Mouse (Mus musculus) G1E (cell line): Measurements from ENCODE around the gene Zfp503.

ENCODE experiments used
- CTCF ChIP-seq: IDR thresholded peaks from 2 replicates; pipeline ENCODE4 v1.5.1; 2012; ENCODE audit warnings: low read depth, low read length, inconsistent platforms, mixed read lengths
- GATA1 ChIP-seq: IDR thresholded peaks from 2 replicates; pipeline ENCODE4 v1.6.1; 2012; ENCODE audit warnings: borderline replicate concordance, low read length, inconsistent platforms, mixed read lengths

- TF ChIP-seq CTCF, result no peak
- no peak for TF ChIP-seq GATA1
Measured at GRCm38 (mm10) chr14:22003631-22004030, 14.2 kb upstream of the Zfp503 start.
